Mouse (Mus musculus): Measurements from ENCODE around the gene Clmn. TPM values are rescaled to one million over a fixed set of nuclear protein-coding genes. Genes with fewer than 3 reads are reported as not detected.

Gene Clmn
- polyA plus RNA-seq, 1 experiment from 2014 or later: 0.63 TPM

DNA sequence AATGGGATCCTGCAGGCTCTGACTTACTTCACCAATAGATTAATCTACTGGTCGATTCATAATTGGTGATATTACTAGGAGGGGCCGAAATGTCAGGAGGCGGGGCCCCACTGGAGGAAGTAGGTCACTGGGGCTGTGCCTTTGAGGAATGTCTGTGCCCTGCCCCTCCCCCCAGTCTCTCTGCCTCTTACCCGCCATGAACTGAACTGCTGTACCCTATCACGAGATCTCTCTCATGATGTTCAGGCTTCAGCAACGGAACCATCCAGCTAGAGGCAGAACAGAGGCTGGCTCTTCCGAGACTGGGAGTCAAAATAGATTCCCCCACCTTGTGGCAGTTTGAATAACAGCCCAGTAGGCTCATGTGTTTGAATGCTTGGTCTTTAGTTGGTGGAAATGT lies 106.8 kb downstream of the Clmn start:
- Histone ChIP-seq H3K4me3 (ENCODE audit: low read depth, low read length) (no peak overlapping the region), H3K4me2 (ENCODE audit: low read depth, low read length) (no peak overlapping the region), H3K36me3 (ENCODE audit: control insufficient read depth, insufficient read depth) (no peaks in the 10 kb centered on the region), H3K9ac (ENCODE audit: low read depth, low read length) (no peak overlapping the region), H3K9me3 (replicated peaks; ENCODE audit: control insufficient read depth, low read length) (no peaks in the 10 kb centered on the region), H3K4me1 (ENCODE audit: control insufficient read depth, low read depth, low read length) (peaks cover under 1% of the 10 kb centered on the region; the same call in 1 of the 2 replicates), H3K27me3 (ENCODE audit: control insufficient read depth, insufficient read depth, low read depth, low read length) (no peaks in the 10 kb centered on the region), H3K27ac (ENCODE audit: low read length) (no peak overlapping the region)
- 61% methylated on average over 7 of the region's 7 CpGs for WGBS (ENCODE audit: insufficient replicate concordance)
- no peak for ATAC-seq (ENCODE audit: low read depth)

GRCm38 (mm10) chr12:104753686-104754085 lies 111.2 kb downstream of the Clmn start:
- H3K9me3 ChIP-seq (replicated peaks; ENCODE audit: control insufficient read depth, low read length): no peaks in the 10 kb centered on the region
- WGBS (ENCODE audit: insufficient replicate concordance): 65% methylated on average over 4 of the region's 4 CpGs
- no peak overlapping the region for H3K27ac ChIP-seq (ENCODE audit: low read length)
- no peak overlapping the region for H3K4me2 ChIP-seq (ENCODE audit: low read depth, low read length)
- no peak for ATAC-seq (ENCODE audit: low read depth)
- H3K9ac ChIP-seq (ENCODE audit: low read depth, low read length): no peak overlapping the region
- H3K36me3 ChIP-seq (ENCODE audit: control insufficient read depth, insufficient read depth): no peaks in the 10 kb centered on the region
- no peaks in the 10 kb centered on the region for H3K27me3 ChIP-seq (ENCODE audit: control insufficient read depth, insufficient read depth, low read depth, low read length)
- peaks cover 30% of the 10 kb centered on the region for H3K4me1 ChIP-seq (ENCODE audit: control insufficient read depth, low read depth, low read length)
- no peak overlapping the region for H3K4me3 ChIP-seq (ENCODE audit: low read depth, low read length)

DNA sequence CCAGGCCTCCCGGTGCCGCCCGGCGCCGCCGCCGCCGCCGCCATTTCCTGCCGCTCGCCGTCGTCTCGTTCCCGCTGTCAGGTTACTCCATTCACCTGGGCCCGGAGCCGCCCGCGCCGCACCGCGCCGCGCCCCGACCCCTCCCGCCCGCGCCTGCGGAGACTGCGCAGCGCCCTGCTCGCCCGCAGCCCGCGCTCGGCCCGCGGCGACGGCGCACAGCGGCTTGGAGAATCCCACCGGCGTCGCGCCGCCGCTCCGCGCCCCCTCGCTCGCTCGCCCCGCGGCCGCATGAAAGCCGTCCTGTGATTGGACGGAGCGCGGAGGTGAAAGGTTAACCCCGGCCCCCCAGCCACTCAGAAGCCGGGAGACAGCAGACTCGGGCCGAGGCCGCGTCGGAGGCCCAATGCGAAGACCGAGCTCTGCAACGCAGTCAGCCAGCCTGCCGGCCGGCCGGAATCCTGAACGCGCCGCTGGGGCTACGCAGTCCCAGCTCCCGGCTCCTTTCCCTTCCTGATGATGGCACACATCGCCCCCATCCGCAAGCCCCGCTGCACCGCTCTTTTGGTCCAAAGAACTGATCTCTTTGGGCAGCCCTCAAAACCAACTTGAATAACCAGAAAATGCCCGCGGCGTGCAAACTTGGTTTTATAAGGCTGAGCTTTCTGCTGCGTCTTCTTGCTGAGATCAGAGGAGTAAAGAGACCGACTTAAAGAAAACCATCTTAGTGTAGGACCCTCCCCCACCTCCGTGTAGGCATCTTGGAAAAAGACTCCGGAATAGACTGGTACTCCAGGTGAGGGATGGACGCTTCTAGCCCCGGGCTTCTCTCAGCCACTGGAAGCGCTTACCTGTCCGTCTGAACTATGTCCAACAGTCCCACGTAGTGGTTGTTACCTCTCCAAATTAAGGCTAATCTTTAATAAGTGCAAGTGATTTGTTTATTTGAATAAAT lies 112.8 kb downstream of the Clmn start, which contains the start of gene Dicer1:
TSS of gene Dicer1 (minus strand) at position 139 of the 952 bp plus-strand sequence.
- H3K9me3 ChIP-seq (replicated peaks; ENCODE audit: control insufficient read depth, low read length): no peaks in the 10 kb centered on the region
- peak within 1 kb of the TSS; percentile 69 for H3K27ac ChIP-seq (ENCODE audit: low read length)
- peak within 1 kb of the TSS; percentile 81 for H3K4me3 ChIP-seq (ENCODE audit: low read depth, low read length)
- peak within 1 kb of the TSS; percentile 83 for H3K9ac ChIP-seq (ENCODE audit: low read depth, low read length)
- no peaks in the 10 kb centered on the region for H3K36me3 ChIP-seq (ENCODE audit: control insufficient read depth, insufficient read depth)
- peak; percentile 94 for ATAC-seq (ENCODE audit: low read depth)
- peaks cover 35% of the 10 kb centered on the region for H3K4me1 ChIP-seq (ENCODE audit: control insufficient read depth, low read depth, low read length)
- no peaks in the 10 kb centered on the region for H3K27me3 ChIP-seq (ENCODE audit: control insufficient read depth, insufficient read depth, low read depth, low read length)
- WGBS (ENCODE audit: insufficient replicate concordance): under 1% methylated on average over 70 of the region's 94 CpGs
- H3K4me2 ChIP-seq (ENCODE audit: low read depth, low read length): peak within 1 kb of the TSS; percentile 73

DNA sequence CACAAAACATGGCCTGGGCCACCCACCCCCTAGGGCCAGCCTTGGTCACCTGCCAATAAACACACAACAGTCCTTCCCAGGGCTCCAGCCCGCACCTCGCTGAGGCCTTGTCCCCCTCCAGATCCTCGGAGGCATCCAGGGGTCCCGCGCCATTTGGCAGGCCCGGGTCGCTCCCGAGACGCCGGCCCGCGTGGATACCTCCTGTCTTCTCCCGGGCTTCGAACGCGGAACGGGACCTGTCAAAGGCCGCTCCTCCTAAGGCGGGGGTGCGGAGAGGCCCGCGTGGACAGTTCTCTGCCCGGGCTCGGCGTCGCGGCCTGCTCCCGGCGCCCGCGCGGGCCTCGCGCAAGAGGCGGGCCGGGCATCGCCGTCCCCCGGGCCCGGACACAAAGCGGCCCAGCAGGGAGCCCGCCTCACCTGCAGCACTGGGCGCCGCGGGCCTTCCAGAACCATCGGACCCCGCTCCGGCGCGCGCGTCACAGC lies 113.5 kb downstream of the Clmn start:
- Histone ChIP-seq H3K4me3 (ENCODE audit: low read depth, low read length) (peak overlapping the region; percentile 81), H3K27me3 (ENCODE audit: control insufficient read depth, insufficient read depth, low read depth, low read length) (no peaks in the 10 kb centered on the region), H3K27ac (ENCODE audit: low read length) (peak overlapping the region; percentile 69), H3K9ac (ENCODE audit: low read depth, low read length) (peak overlapping the region; percentile 83), H3K4me1 (ENCODE audit: control insufficient read depth, low read depth, low read length) (peaks cover 35% of the 10 kb centered on the region), H3K9me3 (replicated peaks; ENCODE audit: control insufficient read depth, low read length) (no peaks in the 10 kb centered on the region), H3K36me3 (ENCODE audit: control insufficient read depth, insufficient read depth) (no peaks in the 10 kb centered on the region), H3K4me2 (ENCODE audit: low read depth, low read length) (peak overlapping the region; percentile 73)
- peak; percentile 47 for ATAC-seq (ENCODE audit: low read depth)
- WGBS (ENCODE audit: insufficient replicate concordance): under 1% methylated on average over 52 of the region's 52 CpGs

- 69% methylated on average over 2 of the region's 2 CpGs for WGBS (ENCODE audit: insufficient replicate concordance)
- H3K27ac ChIP-seq (ENCODE audit: low read length): no peak overlapping the region
- ATAC-seq (ENCODE audit: low read depth): no peak
- H3K27me3 ChIP-seq (ENCODE audit: control insufficient read depth, insufficient read depth, low read depth, low read length): no peaks in the 10 kb centered on the region
- H3K9ac ChIP-seq (ENCODE audit: low read depth, low read length): no peak overlapping the region
- no peaks in the 10 kb centered on the region for H3K36me3 ChIP-seq (ENCODE audit: control insufficient read depth, insufficient read depth)
- no peak overlapping the region for H3K4me2 ChIP-seq (ENCODE audit: low read depth, low read length)
- peaks cover 35% of the 10 kb centered on the region for H3K4me1 ChIP-seq (ENCODE audit: control insufficient read depth, low read depth, low read length)
- H3K9me3 ChIP-seq (replicated peaks; ENCODE audit: control insufficient read depth, low read length): no peaks in the 10 kb centered on the region
- H3K4me3 ChIP-seq (ENCODE audit: low read depth, low read length): no peak overlapping the region
Measured at GRCm38 (mm10) chr12:104748946-104749345, 115.9 kb downstream of the Clmn start.

DNA sequence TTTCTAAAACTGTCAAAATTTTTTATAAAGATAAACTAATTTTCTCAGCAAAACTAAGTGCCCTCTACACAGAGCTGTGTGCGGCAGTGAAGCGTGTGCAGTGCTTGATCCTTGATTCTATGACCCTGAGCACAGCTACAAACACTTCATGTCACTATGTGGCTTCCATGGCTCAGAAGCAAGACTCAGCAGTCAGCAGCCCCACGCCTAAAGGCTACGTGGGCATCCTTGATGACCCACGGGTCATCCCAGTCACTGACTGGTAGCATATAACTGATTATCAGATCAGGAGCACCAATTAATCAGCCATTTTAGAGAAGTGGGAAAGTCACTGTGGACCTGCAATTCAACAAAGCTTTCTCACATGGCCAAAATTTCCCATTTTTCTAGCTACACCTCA lies 117.6 kb downstream of the Clmn start:
- no peak overlapping the region for H3K27ac ChIP-seq (ENCODE audit: low read length)
- no peaks in the 10 kb centered on the region for H3K9me3 ChIP-seq (replicated peaks; ENCODE audit: control insufficient read depth, low read length)
- H3K9ac ChIP-seq (ENCODE audit: low read depth, low read length): no peak overlapping the region
- no peak overlapping the region for H3K4me2 ChIP-seq (ENCODE audit: low read depth, low read length)
- no peak overlapping the region for H3K4me3 ChIP-seq (ENCODE audit: low read depth, low read length)
- WGBS (ENCODE audit: insufficient replicate concordance): 78% methylated on average over 5 of the region's 5 CpGs
- ATAC-seq (ENCODE audit: low read depth): no peak
- peaks cover 30% of the 10 kb centered on the region for H3K4me1 ChIP-seq (ENCODE audit: control insufficient read depth, low read depth, low read length)
- no peaks in the 10 kb centered on the region for H3K36me3 ChIP-seq (ENCODE audit: control insufficient read depth, insufficient read depth)
- H3K27me3 ChIP-seq (ENCODE audit: control insufficient read depth, insufficient read depth, low read depth, low read length): no peaks in the 10 kb centered on the region

DNA sequence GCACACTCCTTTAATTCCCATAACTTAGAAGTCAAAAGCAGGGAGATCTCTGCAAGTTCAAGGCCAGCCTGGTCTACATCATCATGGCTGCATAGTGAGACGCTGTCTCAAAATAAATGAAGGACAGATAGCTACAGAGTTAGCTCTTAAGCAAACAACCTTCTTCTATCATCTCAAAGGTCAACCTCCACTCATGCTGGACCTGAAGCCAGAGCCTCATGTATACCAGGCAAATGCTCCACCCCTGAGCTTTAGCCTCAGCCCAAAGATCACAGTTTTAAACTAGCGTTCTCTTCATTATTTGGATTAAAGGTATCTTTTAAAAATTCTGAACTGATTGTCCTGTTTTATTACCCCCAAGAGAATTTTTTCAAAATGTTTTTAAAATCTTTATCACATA lies 118.3 kb downstream of the Clmn start:
- 80% methylated on average over 2 of the region's 2 CpGs for WGBS (ENCODE audit: insufficient replicate concordance)
- peak; percentile 56 for ATAC-seq (ENCODE audit: low read depth)
- no peak overlapping the region for H3K27ac ChIP-seq (ENCODE audit: low read length)

DNA sequence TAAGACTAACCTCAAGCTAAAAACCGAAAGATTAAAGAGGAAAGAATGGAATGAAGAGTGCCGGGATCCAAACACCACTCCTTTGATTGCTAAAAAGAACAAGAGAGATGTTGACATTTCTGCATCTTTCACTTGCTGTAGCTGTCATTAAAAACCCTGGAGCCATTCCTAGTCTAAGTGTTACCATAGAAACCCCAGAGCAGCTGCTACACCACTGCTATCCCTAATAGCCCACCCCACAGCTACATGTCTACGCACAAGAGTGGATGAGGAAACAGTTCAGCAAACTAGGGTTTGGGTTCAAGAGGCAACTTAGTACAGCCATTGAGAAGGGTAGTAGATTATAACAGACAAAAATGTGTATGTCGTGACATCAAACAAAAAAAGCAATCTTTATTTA lies 121.2 kb downstream of the Clmn start:
- Histone ChIP-seq H3K36me3 (ENCODE audit: control insufficient read depth, insufficient read depth) (no peaks in the 10 kb centered on the region), H3K9ac (ENCODE audit: low read depth, low read length) (no peak overlapping the region), H3K4me1 (ENCODE audit: control insufficient read depth, low read depth, low read length) (peaks cover 7% of the 10 kb centered on the region; the same call in 1 of the 2 replicates), H3K27me3 (ENCODE audit: control insufficient read depth, insufficient read depth, low read depth, low read length) (no peaks in the 10 kb centered on the region), H3K4me3 (ENCODE audit: low read depth, low read length) (no peak overlapping the region), H3K9me3 (replicated peaks; ENCODE audit: control insufficient read depth, low read length) (no peaks in the 10 kb centered on the region), H3K4me2 (ENCODE audit: low read depth, low read length) (no peak overlapping the region), H3K27ac (ENCODE audit: low read length) (no peak overlapping the region)
- no peak for ATAC-seq (ENCODE audit: low read depth)
- 78% methylated on average over 4 of the region's 4 CpGs for WGBS (ENCODE audit: insufficient replicate concordance)

More for the DNA sequence above, 118.3 kb downstream of the Clmn start:
- Histone ChIP-seq H3K4me2 (ENCODE audit: low read depth, low read length) (no peak overlapping the region), H3K4me1 (ENCODE audit: control insufficient read depth, low read depth, low read length) (peaks cover 30% of the 10 kb centered on the region), H3K27me3 (ENCODE audit: control insufficient read depth, insufficient read depth, low read depth, low read length) (no peaks in the 10 kb centered on the region), H3K9me3 (replicated peaks; ENCODE audit: control insufficient read depth, low read length) (no peaks in the 10 kb centered on the region), H3K9ac (ENCODE audit: low read depth, low read length) (no peak overlapping the region), H3K4me3 (ENCODE audit: low read depth, low read length) (no peak overlapping the region), H3K36me3 (ENCODE audit: control insufficient read depth, insufficient read depth) (no peaks in the 10 kb centered on the region)

GRCm38 (mm10) chr12:104742247-104742646 lies 122.6 kb downstream of the Clmn start:
- H3K36me3 ChIP-seq (ENCODE audit: control insufficient read depth, insufficient read depth): no peaks in the 10 kb centered on the region
- 23% methylated on average over 6 of the region's 6 CpGs for WGBS (ENCODE audit: insufficient replicate concordance)
- no peak overlapping the region for H3K27ac ChIP-seq (ENCODE audit: low read length)
- ATAC-seq (ENCODE audit: low read depth): no peak
- no peaks in the 10 kb centered on the region for H3K27me3 ChIP-seq (ENCODE audit: control insufficient read depth, insufficient read depth, low read depth, low read length)
- H3K4me1 ChIP-seq (ENCODE audit: control insufficient read depth, low read depth, low read length): peaks cover 2% of the 10 kb centered on the region; the same call in 1 of the 2 replicates
- no peaks in the 10 kb centered on the region for H3K9me3 ChIP-seq (replicated peaks; ENCODE audit: control insufficient read depth, low read length)
- H3K4me3 ChIP-seq (ENCODE audit: low read depth, low read length): no peak overlapping the region
- no peak overlapping the region for H3K9ac ChIP-seq (ENCODE audit: low read depth, low read length)
- no peak overlapping the region for H3K4me2 ChIP-seq (ENCODE audit: low read depth, low read length)
